In genomic region chr3:31138454-31139424, GRCm38 (mm10) we compare ENCODE assay signal across 8 mouse cellular contexts. TPM values are rescaled to one million over a fixed set of nuclear protein-coding genes. Genes with fewer than 3 reads are reported as not detected.
DNase-seq lines count a peak whose midpoint lies in the region; ATAC-seq and TF ChIP-seq lines count a peak whose summit lies in the region.

No protein-coding gene starts in this region.

- no peaks in the 10 kb centered on the region for H3K4me1 ChIP-seq in hindbrain, embryonic 14.5 days (replicated peaks; ENCODE audit: control insufficient read depth, insufficient read depth, low read length)
- H3K4me1 ChIP-seq in hindbrain, embryonic 16.5 days (ENCODE audit: control insufficient read depth, insufficient read depth, low read depth, low read length), result no peaks in the 10 kb centered on the region
- H3K4me1 ChIP-seq in embryonic facial prominence, embryonic 11.5 days (ENCODE audit: control insufficient read depth, insufficient read depth, low read length), result no peaks in the 10 kb centered on the region
- H3K4me1 ChIP-seq in heart, postnatal 0 days (ENCODE audit: control insufficient read depth, insufficient read depth), result no peaks in the 10 kb centered on the region
- H3K4me1 ChIP-seq in midbrain, embryonic 15.5 days, result no peaks in the 10 kb centered on the region

- 58% methylated on average over 13 of the region's 13 CpGs for WGBS in hindbrain, embryonic 14.5 days
- WGBS in hindbrain, embryonic 16.5 days, result 61% methylated on average over 13 of the region's 13 CpGs
- 57% methylated on average over 13 of the region's 13 CpGs for WGBS in embryonic facial prominence, embryonic 11.5 days
- WGBS in heart, postnatal 0 days, result 55% methylated on average over 13 of the region's 13 CpGs
- 58% methylated on average over 13 of the region's 13 CpGs for WGBS in midbrain, embryonic 15.5 days

- no peaks in the 10 kb centered on the region for H3K36me3 ChIP-seq in hindbrain, embryonic 14.5 days (replicated peaks; ENCODE audit: control insufficient read depth, insufficient read depth)
- no peaks in the 10 kb centered on the region for H3K36me3 ChIP-seq in hindbrain, embryonic 16.5 days (ENCODE audit: control insufficient read depth, insufficient read depth, low read length)
- H3K36me3 ChIP-seq in embryonic facial prominence, embryonic 11.5 days (replicated peaks; ENCODE audit: control insufficient read depth, insufficient read depth, low read depth, low read length), result no peaks in the 10 kb centered on the region
- H3K36me3 ChIP-seq in heart, postnatal 0 days (replicated peaks; ENCODE audit: control insufficient read depth, insufficient read depth, low read length), result no peaks in the 10 kb centered on the region
- no peaks in the 10 kb centered on the region for H3K36me3 ChIP-seq in midbrain, embryonic 15.5 days (replicated peaks)

- H3K9ac ChIP-seq in hindbrain, embryonic 14.5 days, result no peak overlapping the region
- no peak overlapping the region for H3K9ac ChIP-seq in hindbrain, embryonic 16.5 days (ENCODE audit: low read depth, low read length)
- no peak overlapping the region for H3K9ac ChIP-seq in embryonic facial prominence, embryonic 11.5 days (replicated peaks; ENCODE audit: low read length)
- H3K9ac ChIP-seq in heart, postnatal 0 days (replicated peaks; ENCODE audit: low read depth, low read length), result no peak overlapping the region
- no peak overlapping the region for H3K9ac ChIP-seq in midbrain, embryonic 15.5 days

- H3K4me2 ChIP-seq in hindbrain, embryonic 14.5 days (replicated peaks), result no peak overlapping the region
- H3K4me2 ChIP-seq in hindbrain, embryonic 16.5 days (ENCODE audit: low read length), result no peak overlapping the region
- H3K4me2 ChIP-seq in embryonic facial prominence, embryonic 11.5 days (ENCODE audit: low read depth, low read length), result no peak overlapping the region
- no peak overlapping the region for H3K4me2 ChIP-seq in heart, postnatal 0 days (ENCODE audit: low read depth, low read length)
- no peak overlapping the region for H3K4me2 ChIP-seq in midbrain, embryonic 15.5 days

- H3K27me3 ChIP-seq in hindbrain, embryonic 14.5 days (ENCODE audit: control insufficient read depth, insufficient read depth, low read length), result no peaks in the 10 kb centered on the region
- no peaks in the 10 kb centered on the region for H3K27me3 ChIP-seq in hindbrain, embryonic 16.5 days (replicated peaks; ENCODE audit: control insufficient read depth, insufficient read depth, low read length)
- no peaks in the 10 kb centered on the region for H3K27me3 ChIP-seq in embryonic facial prominence, embryonic 11.5 days (ENCODE audit: control insufficient read depth, insufficient read depth, low read length)
- no peaks in the 10 kb centered on the region for H3K27me3 ChIP-seq in heart, postnatal 0 days (ENCODE audit: control insufficient read depth, insufficient read depth, low read length)
- H3K27me3 ChIP-seq in midbrain, embryonic 15.5 days (replicated peaks), result no peaks in the 10 kb centered on the region

- H3K27ac ChIP-seq in hindbrain, embryonic 14.5 days, result no peak overlapping the region
- no peak overlapping the region for H3K27ac ChIP-seq in hindbrain, embryonic 16.5 days (ENCODE audit: low read depth, low read length)
- no peak overlapping the region for H3K27ac ChIP-seq in embryonic facial prominence, embryonic 11.5 days (replicated peaks; ENCODE audit: low read depth, low read length)
- H3K27ac ChIP-seq in heart, postnatal 0 days (ENCODE audit: low read depth), result no peak overlapping the region
- H3K27ac ChIP-seq in midbrain, embryonic 15.5 days, result no peak overlapping the region

- ATAC-seq in hindbrain, embryonic 14.5 days (ENCODE audit: low FRiP score), result no peak
- ATAC-seq in hindbrain, embryonic 16.5 days, result no peak
- no peak for ATAC-seq in embryonic facial prominence, embryonic 11.5 days (replicated peaks; ENCODE audit: insufficient number of reproducible peaks, low FRiP score, low TSS enrichment, low read depth)
- ATAC-seq in heart, postnatal 0 days (ENCODE audit: insufficient read depth, low read depth), result no peak
- peak; percentile 61 for ATAC-seq in midbrain, embryonic 15.5 days (replicated peaks)

- TF ChIP-seq EP300 in heart, postnatal 0 days (IDR thresholded peaks at IDR 0.05; ENCODE audit: low read depth), result no peak

- H3K9me3 ChIP-seq in hindbrain, embryonic 14.5 days (ENCODE audit: control insufficient read depth, low read length), result no peaks in the 10 kb centered on the region
- H3K9me3 ChIP-seq in hindbrain, embryonic 16.5 days (ENCODE audit: control insufficient read depth, low read length), result no peaks in the 10 kb centered on the region
- no peaks in the 10 kb centered on the region for H3K9me3 ChIP-seq in embryonic facial prominence, embryonic 11.5 days (replicated peaks; ENCODE audit: control insufficient read depth, low read length)
- H3K9me3 ChIP-seq in heart, postnatal 0 days (replicated peaks; ENCODE audit: control insufficient read depth, low read length), result no peaks in the 10 kb centered on the region
- H3K9me3 ChIP-seq in midbrain, embryonic 15.5 days, result no peaks in the 10 kb centered on the region

- peak; percentile 80 for TF ChIP-seq CTCF in heart, postnatal 0 days (IDR thresholded peaks at IDR 0.05; ENCODE audit: low read depth)

- peak; percentile 95 for DNase-seq in hindbrain, embryonic 14.5 days (ENCODE audit: low spot score)
- peak; percentile 62 to 81 for DNase-seq in adrenal gland, postnatal 36 days
- DNase-seq in embryonic facial prominence, embryonic 11.5 days (ENCODE audit: low spot score), result peak; percentile 91
- peak; percentile 57 for DNase-seq in heart, postnatal 0 days (ENCODE audit: low spot score)
- peak; percentile 72 to 79 for DNase-seq in left cerebral cortex, adult 18-20 months (ENCODE audit: low spot score in 2 of 2)
- peak; percentile 71 to 89 for DNase-seq in spleen, postnatal 4 days (ENCODE audit: low spot score in 2 of 2)

- no peak overlapping the region for H3K4me3 ChIP-seq in hindbrain, embryonic 14.5 days (replicated peaks; ENCODE audit: low read length)
- H3K4me3 ChIP-seq in hindbrain, embryonic 16.5 days (ENCODE audit: low read length), result no peak overlapping the region
- no peak overlapping the region for H3K4me3 ChIP-seq in embryonic facial prominence, embryonic 11.5 days (ENCODE audit: low read depth, low read length)
- no peak overlapping the region for H3K4me3 ChIP-seq in heart, postnatal 0 days (ENCODE audit: low read depth, low read length)
- no peak overlapping the region for H3K4me3 ChIP-seq in midbrain, embryonic 15.5 days

RNA-seq across cellular contexts. Expression of gene Cldn11, which starts 11.0 kb away (rescaled TPM):
- polyA plus RNA-seq in hindbrain, embryonic 14.5 days (2014; fragmentation: Nextera tagmentation; extraction: Ambion mirVana), result 40.3 and 44.9 TPM in 2 replicates
- polyA plus RNA-seq in hindbrain, embryonic 16.5 days (2015; fragmentation: Nextera tagmentation; extraction: Ambion mirVana), result 50.5 and 72.7 TPM in 2 replicates
- total RNA-seq in adrenal gland, postnatal 36 days (2021), result 10 to 100 TPM; 10.7 to 15.3 TPM
- 28.3 and 36.7 TPM in 2 replicates for polyA plus RNA-seq in embryonic facial prominence, embryonic 11.5 days (2014; fragmentation: Nextera tagmentation; extraction: Ambion mirVana)
- total RNA-seq in heart, postnatal 0 days (2014; rRNA removed; ENCODE audit: low replicate concordance), result 5.6 and 9.3 TPM in 2 replicates
- 4.8 and 6.0 TPM in 2 replicates for polyA plus RNA-seq in heart, postnatal 0 days (2015; fragmentation: Nextera tagmentation; extraction: Ambion mirVana)
- 10 to 100 TPM; 49.0 to 68.5 TPM for total RNA-seq in left cerebral cortex, adult 18-20 months (2021)
- polyA plus RNA-seq in midbrain, embryonic 15.5 days (2015; fragmentation: Nextera tagmentation; extraction: Ambion mirVana), result 57.8 and 75.1 TPM in 2 replicates

RNA-seq across cellular contexts. Expression of gene Skil, which starts 43.9 kb away (rescaled TPM):
- polyA plus RNA-seq in hindbrain, embryonic 14.5 days (2014; fragmentation: Nextera tagmentation; extraction: Ambion mirVana), result 34.4 and 36.5 TPM in 2 replicates
- polyA plus RNA-seq in hindbrain, embryonic 16.5 days (2015; fragmentation: Nextera tagmentation; extraction: Ambion mirVana), result 20.4 and 23.5 TPM in 2 replicates
- 10 to 100 TPM; 36.1 to 38.7 TPM for total RNA-seq in adrenal gland, postnatal 36 days (2021)
- polyA plus RNA-seq in embryonic facial prominence, embryonic 11.5 days (2014; fragmentation: Nextera tagmentation; extraction: Ambion mirVana), result 34.8 and 37.7 TPM in 2 replicates
- total RNA-seq in heart, postnatal 0 days (2014; rRNA removed; ENCODE audit: low replicate concordance), result 13.1 and 17.9 TPM in 2 replicates
- polyA plus RNA-seq in heart, postnatal 0 days (2015; fragmentation: Nextera tagmentation; extraction: Ambion mirVana), result 10.7 and 10.9 TPM in 2 replicates
- total RNA-seq in left cerebral cortex, adult 18-20 months (2021), result 10 to 100 TPM; 61.8 to 64.3 TPM
- 25.9 and 29.5 TPM in 2 replicates for polyA plus RNA-seq in midbrain, embryonic 15.5 days (2015; fragmentation: Nextera tagmentation; extraction: Ambion mirVana)
